Mouse (Mus musculus) midbrain, postnatal 0 days (tissue): ENCODE results near the gene 2200002D01Rik. TPM values are rescaled to one million over a fixed set of nuclear protein-coding genes. Genes with fewer than 3 reads are reported as not detected.

ENCODE experiments used
- ATAC-seq: fragments of 200-750 bp; cut with Nextera tagmentation; 2 replicates; pipeline ENCODE4 v1.8.0; 2017; ENCODE audit warnings: moderate number of reproducible peaks, mild to moderate bottlenecking, moderate TSS enrichment, moderate library complexity; ENCODE audit not compliant: low FRiP score
- DNase-seq: peaks from one replicate; pipeline ENCODE4 v3.0.0-alpha.2; 2015; ENCODE audit warnings: low spot score
- H3K27ac ChIP-seq: fragments of 300-500 bp; sonication (generic); 2 replicates; pipeline ENCODE4 v1.5.1; 2014; ENCODE audit warnings: low read depth, mild to moderate bottlenecking, low read length, mixed read lengths
- H3K27me3 ChIP-seq: fragments of 300-500 bp; sonication (generic); 2 replicates; pipeline ENCODE4 v1.6.1; 2014; ENCODE audit warnings: low read length, control low read depth, mixed read lengths; ENCODE audit not compliant: insufficient read depth
- H3K36me3 ChIP-seq: fragments of 300-500 bp; sonication (generic); 2 replicates; pipeline ENCODE4 v1.6.1; 2014; ENCODE audit warnings: low read length, control low read depth, mixed read lengths; ENCODE audit not compliant: insufficient read depth
- H3K4me1 ChIP-seq: fragments of 300-500 bp; sonication (generic); 2 replicates; pipeline ENCODE4 v1.6.1; 2014; ENCODE audit warnings: mild to moderate bottlenecking, control low read depth, antibody characterized with exemption, low read length, mixed read lengths; ENCODE audit not compliant: insufficient read depth
- H3K4me2 ChIP-seq: fragments of 300-500 bp; sonication (generic); 2 replicates; pipeline ENCODE4 v1.6.1; 2014; ENCODE audit warnings: low read depth, mild to moderate bottlenecking, low read length, mixed read lengths; ENCODE audit not compliant: poor library complexity, severe bottlenecking
- H3K4me3 ChIP-seq: fragments of 300-500 bp; sonication (generic); 2 replicates; pipeline ENCODE4 v1.5.1; 2014; ENCODE audit warnings: low read depth, mild to moderate bottlenecking, low read length, moderate library complexity
- H3K9ac ChIP-seq: fragments of 300-500 bp; sonication (generic); replicated peaks from 2 replicates; pipeline ENCODE4 v1.6.1; 2014; ENCODE audit warnings: mild to moderate bottlenecking, low read length, moderate library complexity, mixed read lengths; ENCODE audit not compliant: poor library complexity, severe bottlenecking
- H3K9me3 ChIP-seq: fragments of 300-500 bp; sonication (generic); 2 replicates; pipeline ENCODE4 v1.6.1; 2016; ENCODE audit warnings: low read length, control low read depth
- CTCF ChIP-seq: IDR thresholded peaks from 2 replicates; pipeline ENCODE4 v1.5.1; 2016; ENCODE audit warnings: antibody characterized with exemption, mild to moderate bottlenecking
- WGBS: fragments of 180-500 bp; shearing (Covaris S2); extraction: QIAGEN DNeasy Blood & Tissue Kit; methylation state at CpG from one replicate; pipeline ENCODE4 v1.1.7; 2014; 5-methylcytosine and 5-hydroxymethylcytosine counted together
- polyA plus RNA-seq: library from polyadenylated mRNA; unstranded; fragments of >200 nt; fragmentation: Nextera tagmentation; extraction: Ambion mirVana; gene quantifications from 2 replicates; pipeline ENCODE4 v1.2.1, GENCODE M21; 2015
- total RNA-seq: library from RNA; depleted of rRNA; stranded (reverse); fragments of >200 nt; gene quantifications from 2 replicates; pipeline ENCODE4 v1.2.3, GENCODE M21; 2014

Gene 2200002D01Rik
- total and polyA plus RNA-seq, 2 experiments from 2014 or later = 1.2 TPM; not detected in 1

DNA sequence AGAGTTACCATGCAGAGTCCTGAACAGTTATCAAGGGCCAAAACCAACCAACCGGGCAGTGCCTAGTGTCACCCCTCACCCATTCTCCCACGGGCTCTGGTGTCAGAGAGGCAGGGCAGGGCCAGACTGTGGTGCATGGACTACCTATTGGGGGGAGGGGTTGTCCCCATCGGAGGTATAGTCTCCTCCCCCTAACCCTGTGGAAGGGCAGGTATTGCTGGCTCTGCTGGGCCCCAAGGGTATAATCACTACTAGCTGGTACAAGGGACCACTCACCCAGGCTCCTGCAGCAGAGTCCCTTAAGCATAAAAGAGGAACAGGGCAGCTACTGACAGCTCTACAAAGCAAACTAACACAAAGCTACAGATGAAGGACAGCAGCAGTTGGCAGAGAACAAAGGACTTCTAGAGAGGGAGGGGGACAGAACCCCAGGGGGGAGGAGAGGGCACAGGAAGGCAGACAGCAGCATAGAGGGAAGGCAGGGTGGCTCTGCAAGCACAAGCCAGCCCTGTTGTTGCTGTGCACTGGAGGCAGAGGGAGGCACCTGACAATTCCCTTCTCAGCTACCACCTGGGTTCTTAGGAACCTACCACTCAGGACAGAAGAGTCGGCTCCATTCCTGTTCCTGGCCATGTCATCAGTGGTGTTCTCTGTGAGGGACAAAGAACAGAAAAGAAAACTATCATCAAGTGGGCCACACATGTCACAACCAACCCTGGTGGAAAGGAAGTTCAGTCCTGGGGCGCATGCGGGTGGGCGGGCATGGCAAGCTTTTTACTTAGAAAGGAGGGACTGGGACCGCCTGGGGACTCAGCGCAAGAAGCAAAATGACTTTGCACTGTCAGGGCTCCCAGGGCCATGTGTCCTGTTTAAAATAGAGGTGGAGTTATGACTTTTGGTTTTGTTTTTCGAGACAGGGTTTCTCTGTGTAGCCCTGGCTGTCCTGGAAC lies 11.8 kb upstream of the 2200002D01Rik start:
- no peak for TF ChIP-seq CTCF
- 64% methylated on average over 10 of the region's 10 CpGs for WGBS
- H3K36me3 ChIP-seq = peaks cover 19% of the 10 kb centered on the region; the same call in 1 of the 2 replicates
- H3K4me3 ChIP-seq = no peak overlapping the region
- H3K9me3 ChIP-seq = no peaks in the 10 kb centered on the region
- ATAC-seq = no peak
- DNase-seq = no peak
- no peak overlapping the region for H3K4me2 ChIP-seq
- H3K27ac ChIP-seq = no peak overlapping the region
- H3K4me1 ChIP-seq = no peaks in the 10 kb centered on the region
- no peaks in the 10 kb centered on the region for H3K27me3 ChIP-seq
- H3K9ac ChIP-seq = no peak overlapping the region

DNA sequence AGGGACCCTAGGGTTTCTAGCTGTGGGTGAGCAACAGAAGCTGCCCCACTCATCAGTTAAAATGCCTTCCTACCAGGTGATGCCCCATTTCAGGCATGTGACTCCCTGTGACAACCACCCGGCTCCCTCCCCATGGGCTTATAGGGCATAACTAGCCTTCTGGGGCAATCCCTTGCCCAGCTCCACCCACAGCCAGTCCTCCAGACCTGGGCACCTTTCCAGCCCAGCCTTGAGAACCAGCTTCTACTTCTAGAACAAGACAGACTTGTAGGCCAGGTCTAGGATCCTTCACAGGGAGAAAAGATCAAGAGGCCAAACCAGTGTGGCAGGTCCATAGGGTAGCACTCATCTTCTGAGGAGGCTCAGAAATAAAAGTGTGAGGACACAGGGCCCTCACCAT lies 9.1 kb upstream of the 2200002D01Rik start:
- Histone ChIP-seq H3K36me3 (peaks cover 19% of the 10 kb centered on the region; the same call in 1 of the 2 replicates), H3K27me3 (no peaks in the 10 kb centered on the region), H3K4me3 (no peak overlapping the region), H3K9ac (no peak overlapping the region), H3K9me3 (no peaks in the 10 kb centered on the region), H3K27ac (no peak overlapping the region), H3K4me2 (no peak overlapping the region), H3K4me1 (no peaks in the 10 kb centered on the region)
- ATAC-seq (no peak), DNase-seq (no peak)
- 95% methylated on average over 1 of the region's 1 CpGs for WGBS
- TF ChIP-seq CTCF = no peak

DNA sequence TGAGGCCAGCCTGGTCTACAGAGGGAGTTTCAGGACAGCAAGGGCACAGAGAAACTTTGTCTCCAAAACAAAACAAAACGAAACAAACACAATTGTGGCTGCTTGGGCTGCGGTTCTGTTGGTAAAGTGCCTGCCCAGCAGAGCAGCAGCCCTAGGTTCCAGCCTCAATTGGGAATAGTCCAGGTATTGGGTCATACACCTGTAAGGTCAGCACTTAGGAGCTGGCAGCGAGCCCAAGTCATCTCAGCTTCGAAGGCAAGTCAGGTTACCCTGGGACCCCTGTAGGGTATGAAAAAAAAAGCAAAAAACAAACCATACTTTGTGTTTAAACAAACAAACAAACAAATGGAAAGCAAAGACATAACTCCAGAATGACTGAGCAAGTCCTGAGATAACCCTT lies 7.6 kb upstream of the 2200002D01Rik start:
- Histone ChIP-seq H3K9ac (no peak overlapping the region), H3K27ac (no peak overlapping the region), H3K4me3 (no peak overlapping the region), H3K4me1 (no peaks in the 10 kb centered on the region), H3K4me2 (no peak overlapping the region), H3K27me3 (no peaks in the 10 kb centered on the region), H3K9me3 (no peaks in the 10 kb centered on the region), H3K36me3 (peaks cover 19% of the 10 kb centered on the region; the same call in 1 of the 2 replicates)
- ATAC-seq (no peak), DNase-seq (no peak)
- WGBS = 86% methylated on average over 4 of the region's 4 CpGs
- no peak for TF ChIP-seq CTCF

DNA sequence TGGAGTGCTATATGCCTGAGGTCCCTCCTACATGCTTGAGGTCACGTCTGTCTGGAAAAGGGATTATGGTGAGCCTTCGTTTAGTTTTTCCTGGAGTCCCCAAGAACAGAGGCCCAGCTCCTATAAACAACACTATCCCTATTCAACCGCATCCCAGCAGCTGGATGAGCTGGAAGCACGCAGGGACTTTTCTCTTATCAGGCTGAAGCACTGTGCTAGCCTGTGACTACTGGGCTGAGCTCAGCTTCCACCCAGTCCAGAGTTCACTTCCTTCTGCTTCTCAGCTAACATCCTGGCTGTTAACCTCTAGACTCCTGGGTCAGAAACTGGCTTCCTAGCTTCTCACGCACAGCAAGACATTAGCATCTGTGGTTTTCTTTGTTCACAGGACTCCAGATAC lies 5.6 kb upstream of the 2200002D01Rik start:
- no peaks in the 10 kb centered on the region for H3K27me3 ChIP-seq
- no peak overlapping the region for H3K4me3 ChIP-seq
- no peak for TF ChIP-seq CTCF
- no peak overlapping the region for H3K27ac ChIP-seq
- no peak overlapping the region for H3K4me2 ChIP-seq
- no peaks in the 10 kb centered on the region for H3K9me3 ChIP-seq
- 53% methylated on average over 5 of the region's 5 CpGs for WGBS
- H3K4me1 ChIP-seq = no peaks in the 10 kb centered on the region
- H3K9ac ChIP-seq = 0 out of 2 replicates have a peak overlapping the region, but pooled peaks have one; percentile 13
- no peak for ATAC-seq
- DNase-seq = no peak
- peaks cover 19% of the 10 kb centered on the region; the same call in 1 of the 2 replicates for H3K36me3 ChIP-seq

DNA sequence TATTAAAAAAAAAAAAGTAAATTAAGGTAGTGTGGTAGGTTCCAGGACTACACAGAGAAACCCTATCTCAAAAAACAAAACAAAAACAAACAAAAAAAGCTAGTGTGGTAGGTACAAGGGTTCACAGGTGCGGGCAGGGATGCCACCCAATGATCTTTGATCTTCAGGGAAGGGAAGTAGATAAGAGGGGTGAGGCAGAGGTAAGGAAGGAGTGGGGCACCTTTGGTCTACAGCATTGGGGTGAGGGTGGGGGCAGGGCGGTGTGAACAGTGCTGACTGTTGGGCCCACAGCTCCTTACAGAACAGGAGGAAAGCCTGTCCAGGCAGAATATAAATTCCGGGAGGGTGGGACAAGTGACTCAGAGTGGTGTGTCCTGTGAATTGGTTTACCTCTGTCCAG lies 2.9 kb upstream of the 2200002D01Rik start:
- Histone ChIP-seq H3K4me2 (no peak overlapping the region), H3K36me3 (peaks cover 13% of the 10 kb centered on the region), H3K9me3 (no peaks in the 10 kb centered on the region), H3K27ac (no peak overlapping the region), H3K4me1 (no peaks in the 10 kb centered on the region), H3K9ac (no peak overlapping the region), H3K4me3 (no peak overlapping the region), H3K27me3 (peaks cover 9% of the 10 kb centered on the region; the same call in 1 of the 2 replicates)
- DNase-seq (no peak), ATAC-seq (no peak)
- WGBS = 89% methylated on average over 3 of the region's 3 CpGs
- TF ChIP-seq CTCF = no peak

DNA sequence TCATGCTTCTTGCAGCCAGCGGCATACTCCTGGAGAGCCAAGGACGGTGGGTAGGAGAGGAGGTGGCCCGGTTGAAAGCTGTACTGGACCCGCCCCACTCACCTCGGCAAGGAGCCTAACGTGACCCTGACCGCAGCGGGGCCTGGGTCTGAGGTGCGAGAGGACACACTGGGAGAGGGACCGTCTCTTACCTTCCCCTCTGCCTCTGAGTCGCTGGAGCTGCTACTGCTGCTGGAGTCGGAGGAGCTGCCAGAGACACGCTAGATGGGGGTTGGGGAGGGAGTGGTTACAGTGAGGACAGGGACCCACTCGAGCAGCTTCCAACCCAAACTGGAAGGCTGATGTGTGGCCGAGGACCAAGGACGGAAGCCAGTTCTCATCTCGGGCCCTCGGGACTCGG lies 560 bp downstream of the 2200002D01Rik start:
- H3K9me3 ChIP-seq = no peaks in the 10 kb centered on the region

More for the DNA sequence above, 560 bp downstream of the 2200002D01Rik start:
- Histone ChIP-seq H3K9ac (no peak overlapping the region), H3K27me3 (peaks cover 9% of the 10 kb centered on the region; the same call in 1 of the 2 replicates), H3K4me1 (no peaks in the 10 kb centered on the region), H3K4me3 (no peak overlapping the region), H3K4me2 (peak overlapping the region; percentile 32), H3K36me3 (peaks cover 19% of the 10 kb centered on the region), H3K27ac (no peak overlapping the region)
- no peak for DNase-seq
- ATAC-seq = no peak
- TF ChIP-seq CTCF = no peak
- 18% methylated on average over 18 of the region's 19 CpGs for WGBS
